14 mouse cellular contexts compared by ENCODE assay signal in genomic region chr14:32986659-32987058, GRCm38 (mm10). TPM values are rescaled to one million over a fixed set of nuclear protein-coding genes. Genes with fewer than 3 reads are reported as not detected.
"Had no signal": no experiment of that assay in that cellular context is flagged by ENCODE, and none has a peak within 500 bp of the region (broad histone marks: within the 10 kb centered on the region; RNA-seq: fewer than 3 reads in every experiment).

No protein-coding gene starts in this region.

- DNase-seq: kidney, postnatal 10 days; layer of hippocampus, adult 9-11 months; layer of hippocampus, postnatal 36 days; lung, adult 18-20 months; midbrain, embryonic 14.5 days; thymus, adult 2 months; thymus, postnatal 25 days had no signal

- H3K9me3 ChIP-seq: limb, embryonic 13.5 days; midbrain, embryonic 10.5 days; neural tube, embryonic 12.5 days; stomach, embryonic 15.5 days had no signal

- H3K9ac ChIP-seq: limb, embryonic 13.5 days; liver, embryonic 14.5 days; neural tube, embryonic 12.5 days; stomach, embryonic 15.5 days had no signal

- H3K4me1 ChIP-seq: midbrain, embryonic 10.5 days had no signal

- H3K27ac ChIP-seq: limb, embryonic 13.5 days; liver, embryonic 14.5 days; midbrain, embryonic 10.5 days; neural tube, embryonic 12.5 days; stomach, embryonic 15.5 days had no signal

- H3K36me3 ChIP-seq: limb, embryonic 13.5 days; midbrain, embryonic 10.5 days; neural tube, embryonic 12.5 days; stomach, embryonic 15.5 days had no signal

- H3K27me3 ChIP-seq: stomach, embryonic 15.5 days had no signal

- H3K4me3 ChIP-seq: limb, embryonic 13.5 days; midbrain, embryonic 10.5 days; neural tube, embryonic 12.5 days; stomach, embryonic 15.5 days had no signal

- H3K4me2 ChIP-seq: limb, embryonic 13.5 days; neural tube, embryonic 12.5 days; stomach, embryonic 15.5 days had no signal

- ATAC-seq: inflammation-experienced regulatory T-cells, adult 6 months had no signal

RNA-seq across cellular contexts. Expression of gene Lrrc18, which starts 4.5 kb away (rescaled TPM):
- polyA plus RNA-seq: spleen, adult 2 months had no signal
